Mouse (Mus musculus) midbrain, embryonic 15.5 days (tissue): Measurements from ENCODE around the gene Mocs1. TPM values are rescaled to one million over a fixed set of nuclear protein-coding genes. Genes with fewer than 3 reads are reported as not detected.

Experiments used
- ATAC-seq: fragments of 200-750 bp; cut with Nextera tagmentation; replicated peaks from 2 replicates; pipeline ENCODE4 v1.8.0; 2017; ENCODE audit warnings: moderate TSS enrichment
- H3K27ac ChIP-seq: fragments of 300-500 bp; sonication (generic); 2 replicates; pipeline ENCODE4 v1.5.1; 2015; ENCODE audit warnings: mild to moderate bottlenecking, inconsistent platforms
- H3K27me3 ChIP-seq: fragments of 300-500 bp; sonication (generic); replicated peaks from 2 replicates; pipeline ENCODE4 v1.6.1; 2015; ENCODE audit warnings: inconsistent platforms
- H3K36me3 ChIP-seq: fragments of 300-500 bp; sonication (generic); replicated peaks from 2 replicates; pipeline ENCODE4 v1.6.1; 2015; ENCODE audit warnings: inconsistent platforms
- H3K4me1 ChIP-seq: fragments of 300-500 bp; sonication (generic); 2 replicates; pipeline ENCODE4 v1.6.1; 2015; ENCODE audit warnings: inconsistent platforms
- H3K4me2 ChIP-seq: fragments of 300-500 bp; sonication (generic); 2 replicates; pipeline ENCODE4 v1.6.1; 2015; ENCODE audit warnings: inconsistent platforms, mild to moderate bottlenecking, moderate library complexity
- H3K4me3 ChIP-seq: fragments of 300-500 bp; sonication (generic); 2 replicates; pipeline ENCODE4 v1.5.1; 2015; ENCODE audit warnings: mild to moderate bottlenecking, inconsistent platforms
- H3K9ac ChIP-seq: fragments of 300-500 bp; sonication (generic); 2 replicates; pipeline ENCODE4 v1.6.1; 2015; ENCODE audit warnings: mild to moderate bottlenecking, inconsistent platforms
- H3K9me3 ChIP-seq: fragments of 300-500 bp; sonication (generic); 2 replicates; pipeline ENCODE4 v1.6.1; 2016; ENCODE audit warnings: inconsistent platforms
- WGBS: fragments of 180-500 bp; shearing (Covaris S2); methylation state at CpG from one replicate; pipeline ENCODE4 v1.1.7; 2015; ENCODE audit warnings: mixed read lengths; 5-methylcytosine and 5-hydroxymethylcytosine counted together
- polyA plus RNA-seq: library from polyadenylated mRNA; unstranded; fragments of >200 nt; fragmentation: Nextera tagmentation; extraction: Ambion mirVana; gene quantifications from 2 replicates; pipeline ENCODE4 v1.2.1, GENCODE M21; 2015

The Mocs1 gene
- polyA plus RNA-seq, result 3.9 and 5.8 TPM in 2 replicates

- Histone ChIP-seq H3K27ac (peak within 1 kb of the TSS; percentile 10; the same call in 1 of the 2 replicates), H3K4me2 (peak within 1 kb of the TSS; percentile 79), H3K9ac (peak within 1 kb of the TSS; percentile 80), H3K27me3 (no peaks in the 10 kb centered on the region), H3K4me3 (peak within 1 kb of the TSS; percentile 62), H3K9me3 (no peaks in the 10 kb centered on the region), H3K36me3 (no peaks in the 10 kb centered on the region), H3K4me1 (peaks cover 21% of the 10 kb centered on the region)
- peak; percentile 99 for ATAC-seq
- under 1% methylated on average over 28 of the region's 28 CpGs for WGBS
Observed at GRCm38 (mm10) chr17:49428239-49428688, at the start of gene Mocs1. TSS of gene Mocs1 (plus strand) at chr17:49428362.

- H3K27me3 ChIP-seq, result no peaks in the 10 kb centered on the region
- 71% methylated on average over 4 of the region's 4 CpGs for WGBS
- H3K4me3 ChIP-seq, result no peak overlapping the region
- no peak for ATAC-seq
- H3K36me3 ChIP-seq, result no peaks in the 10 kb centered on the region
- H3K9me3 ChIP-seq, result no peaks in the 10 kb centered on the region
- H3K4me2 ChIP-seq, result no peak overlapping the region
- H3K9ac ChIP-seq, result no peak overlapping the region
- no peak overlapping the region for H3K27ac ChIP-seq
- H3K4me1 ChIP-seq, result 0 out of 2 replicates have a peak, but pooled peaks cover 3% of the 10 kb centered on the region
Observed at GRCm38 (mm10) chr17:49379645-49380044, 48.5 kb upstream of the Mocs1 start.

- no peak overlapping the region for H3K4me3 ChIP-seq
- 0 out of 2 replicates have a peak, but pooled peaks cover 4% of the 10 kb centered on the region for H3K4me1 ChIP-seq
- WGBS, result 49% methylated on average over 6 of the region's 6 CpGs
- H3K27ac ChIP-seq, result no peak overlapping the region
- no peak overlapping the region for H3K9ac ChIP-seq
- H3K36me3 ChIP-seq, result no peaks in the 10 kb centered on the region
- H3K9me3 ChIP-seq, result no peaks in the 10 kb centered on the region
- no peaks in the 10 kb centered on the region for H3K27me3 ChIP-seq
- H3K4me2 ChIP-seq, result no peak overlapping the region
- no peak for ATAC-seq
Observed at GRCm38 (mm10) chr17:49384217-49384943, 43.8 kb upstream of the Mocs1 start.

- H3K9me3 ChIP-seq, result no peaks in the 10 kb centered on the region
- no peak overlapping the region for H3K4me2 ChIP-seq
- no peak overlapping the region for H3K27ac ChIP-seq
- ATAC-seq, result no peak
- H3K4me1 ChIP-seq, result 0 out of 2 replicates have a peak, but pooled peaks cover 4% of the 10 kb centered on the region
- H3K4me3 ChIP-seq, result no peak overlapping the region
- no peak overlapping the region for H3K9ac ChIP-seq
- WGBS, result 87% methylated on average over 2 of the region's 2 CpGs
- no peaks in the 10 kb centered on the region for H3K27me3 ChIP-seq
- no peaks in the 10 kb centered on the region for H3K36me3 ChIP-seq
Observed at GRCm38 (mm10) chr17:49387741-49388140, 40.4 kb upstream of the Mocs1 start.

DNA sequence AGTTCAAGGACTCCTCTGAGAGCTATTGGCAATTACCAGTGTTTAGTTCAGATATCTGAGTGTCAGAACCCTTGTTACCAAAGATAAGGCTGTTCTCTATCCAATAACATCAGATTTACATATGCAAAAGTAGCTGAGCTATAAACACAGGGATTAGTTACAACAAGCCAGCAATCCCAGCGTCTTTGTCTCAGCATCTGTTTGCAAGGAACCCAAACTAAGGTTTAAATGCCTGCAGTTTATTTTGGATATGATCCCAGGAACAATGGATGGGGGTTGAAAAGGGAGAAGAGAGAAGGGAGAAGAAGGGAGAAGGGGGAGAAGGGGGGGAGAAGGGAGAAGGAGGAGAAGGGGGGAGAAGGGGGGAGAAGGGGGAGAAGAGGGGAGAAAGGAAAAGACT, 35.4 kb upstream of the Mocs1 start:
- no peak for ATAC-seq
- Histone ChIP-seq H3K27ac (no peak overlapping the region), H3K4me3 (no peak overlapping the region), H3K4me1 (no peaks in the 10 kb centered on the region), H3K4me2 (no peak overlapping the region), H3K9ac (no peak overlapping the region), H3K27me3 (no peaks in the 10 kb centered on the region), H3K9me3 (no peaks in the 10 kb centered on the region), H3K36me3 (no peaks in the 10 kb centered on the region)
- WGBS, result 22% methylated on average over 1 of the region's 1 CpGs

GRCm38 (mm10) chr17:49394836-49395235, 33.3 kb upstream of the Mocs1 start:
- ATAC-seq, result no peak
- no peak overlapping the region for H3K9ac ChIP-seq

DNA sequence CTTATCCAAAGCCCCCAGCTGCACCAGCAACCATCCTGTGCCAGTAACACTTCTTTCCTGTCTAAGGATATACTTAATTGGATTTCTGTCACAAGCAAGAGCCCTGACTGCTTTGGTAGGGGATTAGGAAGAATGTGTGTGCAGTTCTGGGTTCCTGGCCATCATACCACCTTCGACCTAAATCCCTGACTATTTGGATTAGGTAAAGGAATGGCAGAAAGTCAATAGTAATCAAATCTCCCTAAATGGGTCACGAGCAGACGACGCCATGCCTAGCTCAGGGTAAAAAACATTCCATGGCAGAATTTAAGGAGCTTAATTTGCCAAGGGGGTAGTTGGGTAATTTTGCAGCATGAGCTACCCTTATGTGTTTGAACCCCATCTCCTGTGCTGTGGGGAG, 28.6 kb upstream of the Mocs1 start:
- no peaks in the 10 kb centered on the region for H3K9me3 ChIP-seq
- no peak overlapping the region for H3K4me2 ChIP-seq
- H3K36me3 ChIP-seq, result no peaks in the 10 kb centered on the region
- H3K4me1 ChIP-seq, result 0 out of 2 replicates have a peak, but pooled peaks cover 7% of the 10 kb centered on the region
- no peak overlapping the region for H3K4me3 ChIP-seq
- no peak overlapping the region for H3K27ac ChIP-seq
- 47% methylated on average over 4 of the region's 4 CpGs for WGBS
- H3K27me3 ChIP-seq, result no peaks in the 10 kb centered on the region
- H3K9ac ChIP-seq, result no peak overlapping the region
- ATAC-seq, result 0 out of 2 replicates have a peak, but pooled peaks have one; percentile 27

More at GRCm38 (mm10) chr17:49394836-49395235, 33.3 kb upstream of the Mocs1 start:
- 0 out of 2 replicates have a peak, but pooled peaks cover 5% of the 10 kb centered on the region for H3K4me1 ChIP-seq
- H3K4me2 ChIP-seq, result no peak overlapping the region
- no peak overlapping the region for H3K27ac ChIP-seq
- H3K36me3 ChIP-seq, result no peaks in the 10 kb centered on the region
- WGBS, result 60% methylated on average over 1 of the region's 1 CpGs
- H3K27me3 ChIP-seq, result no peaks in the 10 kb centered on the region
- no peak overlapping the region for H3K4me3 ChIP-seq
- no peaks in the 10 kb centered on the region for H3K9me3 ChIP-seq

- 0 out of 2 replicates have a peak, but pooled peaks cover 7% of the 10 kb centered on the region for H3K4me1 ChIP-seq
- 2% methylated on average over 2 of the region's 2 CpGs for WGBS
- H3K9me3 ChIP-seq, result no peaks in the 10 kb centered on the region
- H3K27me3 ChIP-seq, result no peaks in the 10 kb centered on the region
- H3K27ac ChIP-seq, result no peak overlapping the region
- H3K4me3 ChIP-seq, result no peak overlapping the region
- H3K4me2 ChIP-seq, result no peak overlapping the region
- no peaks in the 10 kb centered on the region for H3K36me3 ChIP-seq
- no peak overlapping the region for H3K9ac ChIP-seq
- peak; percentile 65 for ATAC-seq
Observed at GRCm38 (mm10) chr17:49400130-49400529, 28.0 kb upstream of the Mocs1 start.

DNA sequence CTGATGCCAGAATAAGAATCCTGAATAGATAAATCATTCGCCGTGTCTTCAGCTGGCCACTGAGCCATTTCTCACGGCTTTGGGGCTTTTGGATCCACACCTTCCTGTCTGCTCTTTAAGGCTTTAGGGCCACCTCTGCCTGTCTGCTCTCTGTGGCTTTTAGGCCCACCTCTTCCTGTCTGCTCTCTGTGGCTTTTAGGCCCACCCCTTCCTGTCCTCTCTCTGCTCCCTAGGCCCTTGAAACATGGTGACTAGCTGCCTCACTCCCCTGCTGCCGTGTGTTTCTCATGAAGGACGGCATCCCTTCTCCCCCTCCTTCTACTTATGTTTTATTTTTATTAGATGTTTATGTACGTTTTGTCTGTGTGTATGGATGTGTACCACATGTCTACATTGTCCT, 25.0 kb upstream of the Mocs1 start:
- H3K9me3 ChIP-seq, result no peaks in the 10 kb centered on the region
- no peak overlapping the region for H3K4me2 ChIP-seq
- 86% methylated on average over 6 of the region's 6 CpGs for WGBS
- no peaks in the 10 kb centered on the region for H3K36me3 ChIP-seq
- H3K27ac ChIP-seq, result no peak overlapping the region
- no peaks in the 10 kb centered on the region for H3K27me3 ChIP-seq
- no peak for ATAC-seq
- H3K9ac ChIP-seq, result no peak overlapping the region
- 0 out of 2 replicates have a peak, but pooled peaks cover 7% of the 10 kb centered on the region for H3K4me1 ChIP-seq
- no peak overlapping the region for H3K4me3 ChIP-seq

DNA sequence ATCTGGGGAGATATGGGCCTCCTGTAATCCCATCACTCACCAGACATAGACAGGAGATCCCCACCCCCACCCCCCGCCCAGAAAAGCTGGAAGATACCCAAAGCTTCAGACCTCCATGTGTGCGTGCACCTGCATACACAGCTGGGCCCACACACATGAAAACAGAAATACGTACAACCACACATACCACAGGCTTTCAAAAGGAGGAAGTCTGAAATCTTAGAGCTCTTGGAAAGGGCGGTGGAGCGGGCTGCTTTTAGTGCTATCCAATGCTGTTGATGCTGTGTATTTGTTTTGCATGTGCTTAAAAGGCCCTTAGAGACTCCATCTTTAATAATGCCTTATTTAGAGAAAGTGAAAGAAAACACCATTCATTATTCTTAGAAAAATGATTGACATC, 22.2 kb upstream of the Mocs1 start:
- H3K36me3 ChIP-seq, result no peaks in the 10 kb centered on the region
- no peaks in the 10 kb centered on the region for H3K4me1 ChIP-seq
- H3K4me3 ChIP-seq, result no peak overlapping the region
- no peaks in the 10 kb centered on the region for H3K27me3 ChIP-seq
- H3K9ac ChIP-seq, result no peak overlapping the region
- H3K4me2 ChIP-seq, result no peak overlapping the region
- no peak for ATAC-seq
- 88% methylated on average over 5 of the region's 5 CpGs for WGBS
- H3K9me3 ChIP-seq, result no peaks in the 10 kb centered on the region
- H3K27ac ChIP-seq, result no peak overlapping the region

DNA sequence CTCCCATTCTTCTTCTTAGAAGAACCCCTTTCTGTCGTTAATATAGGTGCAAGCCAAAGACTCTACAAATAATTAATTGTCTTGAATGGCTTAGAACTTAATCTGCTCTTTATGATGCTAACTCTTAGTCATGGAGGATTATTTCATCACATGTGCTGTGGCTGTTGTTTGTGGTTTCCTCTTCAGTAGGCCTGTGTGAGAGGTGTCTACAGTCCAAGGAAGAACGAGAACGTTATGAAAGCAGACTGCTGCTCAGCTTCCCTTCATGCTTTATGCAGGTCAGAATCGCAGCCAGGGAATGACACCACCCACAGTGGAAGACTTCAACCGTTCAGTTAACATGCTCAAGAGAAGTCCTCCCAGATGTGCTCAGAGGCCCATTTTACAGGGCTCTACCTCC, 15.2 kb upstream of the Mocs1 start:
- WGBS, result 69% methylated on average over 5 of the region's 5 CpGs
- H3K27ac ChIP-seq, result no peak overlapping the region
- no peak for ATAC-seq
- no peaks in the 10 kb centered on the region for H3K4me1 ChIP-seq
- no peaks in the 10 kb centered on the region for H3K9me3 ChIP-seq
- no peak overlapping the region for H3K4me3 ChIP-seq
- H3K36me3 ChIP-seq, result no peaks in the 10 kb centered on the region
- H3K9ac ChIP-seq, result no peak overlapping the region
- H3K4me2 ChIP-seq, result no peak overlapping the region
- H3K27me3 ChIP-seq, result no peaks in the 10 kb centered on the region

- Histone ChIP-seq H3K4me2 (no peak overlapping the region), H3K27me3 (no peaks in the 10 kb centered on the region), H3K36me3 (no peaks in the 10 kb centered on the region), H3K27ac (no peak overlapping the region), H3K4me1 (no peaks in the 10 kb centered on the region), H3K9ac (no peak overlapping the region), H3K4me3 (no peak overlapping the region), H3K9me3 (no peaks in the 10 kb centered on the region)
- ATAC-seq, result no peak
- 58% methylated on average over 3 of the region's 3 CpGs for WGBS
Observed at GRCm38 (mm10) chr17:49413554-49413953, 14.6 kb upstream of the Mocs1 start.

GRCm38 (mm10) chr17:49416228-49416627, 11.9 kb upstream of the Mocs1 start:
- 69% methylated on average over 3 of the region's 3 CpGs for WGBS

More at GRCm38 (mm10) chr17:49416228-49416627, 11.9 kb upstream of the Mocs1 start:
- H3K36me3 ChIP-seq, result no peaks in the 10 kb centered on the region
- H3K27me3 ChIP-seq, result no peaks in the 10 kb centered on the region
- no peak overlapping the region for H3K4me3 ChIP-seq
- no peaks in the 10 kb centered on the region for H3K4me1 ChIP-seq
- ATAC-seq, result no peak
- H3K4me2 ChIP-seq, result no peak overlapping the region
- H3K27ac ChIP-seq, result no peak overlapping the region
- no peaks in the 10 kb centered on the region for H3K9me3 ChIP-seq
- no peak overlapping the region for H3K9ac ChIP-seq
